Mouse (Mus musculus): ENCODE measurements around the gene Fen1. TPM values are rescaled to one million over a fixed set of nuclear protein-coding genes. Genes with fewer than 3 reads are reported as not detected.

Fen1 gene
- total RNA-seq, 2 experiments from 2014 or later: 4.5 to 4.7 TPM

DNA sequence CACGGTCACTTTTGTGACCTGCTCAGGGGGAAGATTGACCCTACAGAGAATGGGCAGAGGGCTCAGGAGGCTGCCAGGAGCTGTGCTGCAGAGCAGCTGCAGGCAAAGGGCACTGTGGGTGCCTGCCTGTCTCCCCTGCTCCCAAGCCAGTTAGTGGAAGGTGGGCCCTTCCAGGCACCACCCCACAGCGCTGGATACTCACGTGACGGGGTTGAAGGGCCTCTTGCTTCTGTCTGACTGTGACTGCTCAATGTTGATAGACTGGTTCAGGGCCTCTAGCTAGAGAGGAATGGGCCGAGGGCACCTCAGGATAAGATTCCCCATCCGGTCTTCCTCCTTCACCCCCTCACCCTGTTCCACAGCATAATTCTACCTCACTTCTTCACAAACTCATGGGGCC, 15.6 kb upstream of the Fen1 start:
- intact Hi-C loops (cut with DNase I): no loop called here
- no peak for DNase-seq (ENCODE audit: low spot score)

DNA sequence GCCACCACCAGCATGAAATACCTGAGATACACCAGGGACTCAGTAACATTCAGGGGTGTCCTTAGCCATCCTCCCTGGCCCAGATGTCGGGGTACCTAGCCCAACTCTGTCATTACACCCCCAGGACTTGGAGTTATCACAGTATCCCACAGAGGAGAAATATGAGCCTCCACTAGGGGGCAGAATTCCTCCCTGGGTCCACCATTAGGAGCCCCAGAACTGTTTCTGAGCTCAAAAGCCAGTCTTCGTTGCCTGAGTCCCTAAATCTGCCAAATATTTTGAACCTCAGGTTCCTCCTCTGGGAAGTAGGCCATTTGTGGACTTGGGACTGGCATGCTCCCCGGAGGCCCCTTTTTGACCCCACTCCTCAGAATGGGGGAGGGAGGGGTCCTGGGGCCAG, 15.1 kb upstream of the Fen1 start:
- intact Hi-C loops (cut with DNase I): no loop called here
- no peak for DNase-seq (ENCODE audit: low spot score)

DNA sequence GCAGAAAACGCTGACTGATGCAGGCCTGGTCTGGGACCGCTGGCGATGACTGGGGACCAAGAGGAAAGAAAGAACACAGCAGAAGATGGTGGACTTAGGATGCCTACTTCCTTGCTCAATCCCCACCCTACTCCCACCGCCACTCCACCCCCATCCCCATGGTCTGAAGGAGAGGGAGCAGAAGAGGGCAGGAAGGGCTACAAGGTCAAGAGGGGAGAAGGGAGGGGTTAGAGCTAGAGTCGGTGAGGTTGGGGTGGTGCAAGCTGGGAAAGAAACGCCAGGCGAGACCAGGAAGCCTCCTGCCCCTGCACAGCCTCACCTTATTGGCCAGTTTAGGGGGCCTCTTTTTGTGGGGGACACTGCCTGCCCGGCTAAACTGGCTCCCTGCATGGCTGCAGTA, 12.1 kb upstream of the Fen1 start:
- intact Hi-C loops (cut with DNase I): no loop called here
- DNase-seq (ENCODE audit: low spot score): no peak

DNA sequence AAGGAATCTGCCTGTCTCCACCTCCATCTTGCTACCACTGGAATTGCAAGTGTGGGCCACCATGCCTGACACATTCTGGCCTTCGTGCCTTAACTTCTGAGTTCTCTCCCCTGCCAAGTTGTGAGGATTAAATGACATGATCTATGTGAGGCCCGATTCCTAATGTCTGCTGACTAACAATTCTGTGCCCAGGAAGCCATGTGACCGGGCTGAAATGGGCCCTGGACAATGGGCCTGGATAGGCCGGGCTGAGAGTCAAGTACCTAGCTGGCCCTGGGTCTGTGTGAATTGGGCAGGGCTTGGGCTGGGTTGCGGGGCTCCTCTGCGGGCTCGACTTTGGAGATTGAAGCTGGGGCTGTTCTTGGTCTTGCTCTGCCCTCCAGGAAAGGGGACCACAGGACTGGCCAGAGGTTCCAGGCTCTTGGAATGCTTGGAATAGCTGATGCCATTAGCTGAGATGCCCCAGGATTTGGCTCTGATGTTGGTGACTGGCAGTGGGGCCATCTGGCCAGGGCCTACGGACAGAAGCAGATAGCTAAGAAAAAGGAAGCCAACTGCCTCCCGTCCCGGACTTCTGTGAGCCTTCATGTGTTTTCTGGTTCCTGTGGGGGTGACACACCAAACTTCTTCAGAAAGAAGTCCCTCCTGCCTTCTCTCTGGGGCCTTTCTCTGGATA, 10.0 kb upstream of the Fen1 start:
- no peak for DNase-seq (ENCODE audit: low spot score)
- intact Hi-C loops (cut with DNase I): no loop called here

DNA sequence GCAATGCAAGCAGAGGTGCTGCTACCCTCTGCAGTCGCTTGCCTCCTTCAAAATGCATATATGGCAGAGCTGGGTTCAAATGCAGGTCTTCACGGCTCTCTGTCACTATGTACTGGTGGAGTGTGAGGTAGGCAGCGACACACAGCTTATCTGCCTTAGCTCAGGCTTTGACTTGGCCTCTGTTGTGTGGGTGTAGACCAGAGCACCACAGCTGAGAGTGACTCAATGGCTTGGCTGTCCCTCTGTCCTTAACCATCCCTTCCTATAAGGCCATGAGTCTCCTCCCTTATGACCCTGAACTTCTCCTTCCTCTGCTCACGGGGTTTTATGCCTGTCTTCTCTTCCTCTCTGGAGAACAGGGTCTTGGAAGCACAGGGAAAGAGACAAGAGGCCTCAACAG, 6.9 kb upstream of the Fen1 start:
- intact Hi-C loops (cut with DNase I): no loop called here
- DNase-seq (ENCODE audit: low spot score): no peak

DNA sequence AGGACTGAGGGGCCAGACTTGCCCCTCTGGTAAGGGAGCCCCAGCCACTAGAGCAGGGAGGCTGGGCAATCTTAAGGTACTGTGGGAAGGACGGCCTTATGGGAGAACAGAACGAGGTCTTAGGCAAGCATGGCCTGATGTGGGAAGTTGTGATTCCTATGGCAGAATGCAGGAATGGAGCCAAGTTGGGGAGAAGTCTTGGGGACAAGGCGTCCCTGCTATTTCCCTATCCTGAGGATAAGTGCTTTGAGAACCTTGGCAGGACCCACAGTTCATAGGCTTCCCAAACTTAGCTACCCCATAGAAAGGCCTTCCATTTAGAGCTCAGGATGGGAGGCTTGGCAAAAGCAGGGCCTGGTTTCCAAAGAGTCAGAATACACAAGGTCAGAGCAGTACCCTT, 4.9 kb upstream of the Fen1 start:
- no peak for DNase-seq (ENCODE audit: low spot score)
- intact Hi-C loops (cut with DNase I): no loop called here

DNA sequence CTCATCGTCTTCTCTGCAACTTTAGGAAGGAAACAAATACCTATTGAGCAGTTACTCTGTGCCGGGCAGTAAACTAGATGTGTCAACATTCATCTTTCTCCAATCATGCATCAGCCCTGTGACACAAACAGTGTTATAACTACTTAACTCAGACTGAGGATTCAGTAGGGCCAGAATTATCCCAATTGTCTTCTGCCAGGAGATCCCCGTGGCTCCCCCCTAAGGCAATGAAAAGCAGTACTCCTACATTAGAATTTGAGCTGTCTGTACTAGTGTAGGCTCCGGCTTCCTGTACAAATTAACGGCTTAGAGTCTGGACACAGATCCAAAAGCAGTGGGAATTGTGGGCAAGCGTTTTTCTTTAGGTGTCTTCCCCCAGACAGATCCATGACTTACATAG, 1.1 kb upstream of the Fen1 start:
- intact Hi-C loops (cut with DNase I): no loop called here
- no peak for DNase-seq (ENCODE audit: low spot score)

DNA sequence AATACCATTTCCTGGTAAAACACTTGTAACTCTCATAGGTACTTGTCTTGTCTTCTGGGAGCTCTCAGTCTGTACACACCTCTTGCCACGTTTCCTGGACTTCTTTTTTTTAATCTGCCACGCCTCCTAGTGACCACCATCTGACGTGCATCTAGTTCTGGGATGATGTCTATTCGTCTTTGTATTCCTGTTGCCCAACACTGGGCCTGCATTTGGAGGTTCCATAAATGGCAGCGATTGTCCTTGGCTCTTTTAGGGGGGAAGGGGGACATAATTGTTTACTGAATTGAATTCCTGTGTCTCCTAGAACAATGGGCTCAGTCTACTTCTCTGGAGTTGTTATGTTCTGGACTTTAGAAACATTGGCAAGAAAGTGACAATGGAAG, 640 bp upstream of the Fen1 start:
- no peak for DNase-seq (ENCODE audit: low spot score)
- intact Hi-C loops (cut with DNase I): loop anchor here (5.0 kb wide), 1 partner anchor 292 kb away; no protein-coding TSS in a partner anchor

DNA sequence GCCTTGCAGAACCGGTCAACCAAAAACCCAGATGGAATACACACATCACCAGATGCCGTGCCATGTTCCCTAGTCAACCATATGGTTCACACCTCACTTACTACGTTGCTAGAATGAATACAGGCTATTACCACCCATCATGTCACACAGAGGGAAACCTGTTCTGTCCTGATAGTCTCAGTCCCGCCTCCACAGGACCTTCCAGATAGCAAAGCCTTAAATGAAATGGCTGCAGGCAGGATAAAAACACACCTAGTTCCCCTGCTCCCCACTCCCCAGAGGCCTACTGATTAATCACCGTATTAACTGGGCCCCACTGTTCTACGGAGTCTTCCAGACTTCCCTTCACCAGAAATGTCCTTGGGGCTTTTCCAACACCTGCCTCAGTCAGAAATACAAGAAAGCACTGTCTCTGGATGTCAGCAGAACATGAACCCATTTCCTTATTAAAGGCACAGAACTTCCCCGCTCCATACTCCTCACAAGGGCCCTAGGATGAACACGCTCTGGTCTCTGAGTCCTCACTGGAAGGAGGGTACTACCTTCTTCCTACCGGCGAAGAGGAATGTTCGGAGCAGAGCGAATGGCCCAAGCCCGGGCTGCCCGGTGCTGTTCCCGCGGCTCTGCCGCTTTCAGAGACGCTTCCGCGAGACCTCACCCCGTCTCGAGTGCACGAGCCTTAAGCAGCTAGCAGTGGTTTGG, 672 bp downstream of the Fen1 start:
- intact Hi-C loops (cut with DNase I): loop anchor here (5.0 kb wide), 1 partner anchor 291 kb away; no protein-coding TSS in a partner anchor
- DNase-seq (ENCODE audit: low spot score): no peak

DNA sequence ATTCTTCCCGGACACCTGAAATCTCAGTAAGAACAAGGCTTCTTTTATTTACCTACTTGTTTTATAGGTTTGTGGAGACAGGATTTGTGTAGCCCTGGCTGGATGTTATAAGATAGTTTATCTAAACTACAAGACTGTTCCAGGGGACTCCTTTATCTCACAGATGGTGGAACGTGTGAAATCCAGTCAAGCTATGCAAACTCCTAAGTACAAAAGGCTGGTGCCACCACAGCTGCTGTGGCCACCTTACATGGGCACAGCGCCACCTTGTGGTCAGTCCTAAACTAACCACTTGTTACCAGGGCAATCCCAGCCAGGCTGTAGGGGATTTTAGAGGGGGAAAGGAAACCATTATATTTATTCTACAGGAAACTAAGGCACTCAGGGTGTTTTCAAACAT, 5.2 kb downstream of the Fen1 start:
- intact Hi-C loops (cut with DNase I): loop anchor here (2.0 to 10.0 kb wide), 2 partner anchors 164 to 198 kb away; partner anchors contain the start of genes Best1 and Rab3il1
- no peak for DNase-seq (ENCODE audit: low spot score)

DNA sequence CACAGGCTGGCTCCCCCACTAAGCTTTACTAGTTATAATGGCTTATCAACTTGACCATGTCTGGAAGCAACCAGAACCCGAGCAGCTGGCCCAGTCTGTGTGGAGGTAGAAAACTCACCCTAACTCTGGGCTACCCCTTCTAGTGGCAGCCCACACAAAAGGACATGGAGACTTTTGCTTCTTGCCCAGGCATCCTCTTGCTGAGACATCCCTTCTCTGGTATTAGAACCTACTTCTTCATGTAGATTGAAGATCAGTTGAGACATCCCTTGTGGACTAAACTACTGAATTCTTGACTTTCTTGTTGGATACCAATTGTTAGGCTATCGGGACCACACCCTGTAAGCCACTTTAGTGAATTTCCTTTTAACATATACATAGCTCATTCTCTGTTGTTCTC, 5.7 kb downstream of the Fen1 start:
- intact Hi-C loops (cut with DNase I): loop anchor here (2.0 to 10.0 kb wide), 2 partner anchors 163 to 197 kb away; partner anchors contain the start of genes Best1 and Rab3il1
- no peak for DNase-seq (ENCODE audit: low spot score)

DNA sequence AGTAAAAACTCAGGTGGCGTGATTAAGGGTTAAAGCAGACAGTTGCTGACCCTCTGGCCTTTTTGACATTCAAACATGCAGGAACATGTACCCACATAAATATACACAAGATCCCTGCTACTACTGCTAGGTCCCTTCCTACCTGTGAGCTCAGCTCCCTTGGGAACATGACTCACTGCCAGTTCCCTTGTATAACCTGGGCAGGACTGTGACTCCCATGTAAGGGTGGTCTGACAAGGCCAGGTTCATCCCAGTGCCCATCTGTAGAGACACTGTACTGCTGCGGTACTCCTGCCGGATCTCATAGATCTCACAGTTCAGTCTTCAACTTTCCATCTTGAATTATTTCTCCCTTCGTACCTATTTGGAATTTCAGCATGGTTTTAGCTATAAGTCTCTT, 6.8 kb downstream of the Fen1 start:
- intact Hi-C loops (cut with DNase I): loop anchor here (10.0 kb wide), 1 partner anchor 162 kb away; no protein-coding TSS in a partner anchor
- DNase-seq (ENCODE audit: low spot score): no peak

DNA sequence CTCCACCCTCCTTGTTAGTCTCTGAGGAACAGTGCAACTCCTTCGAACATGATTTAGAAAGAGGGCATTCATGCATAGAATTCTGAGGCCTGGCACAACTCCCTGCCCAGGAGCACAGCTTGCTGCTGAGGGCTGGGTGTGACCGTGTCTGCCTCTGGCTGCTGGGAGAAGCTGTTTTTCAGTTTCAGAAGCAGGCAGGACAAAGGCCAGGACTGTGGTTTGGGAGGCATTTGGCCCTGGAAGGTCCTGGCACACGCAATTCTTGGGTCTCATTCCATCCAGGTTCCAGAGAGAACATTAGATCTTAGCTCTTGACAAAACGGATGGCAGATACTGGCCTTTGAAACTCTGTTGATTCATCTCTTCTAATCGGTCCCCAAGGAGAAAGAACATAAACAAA, 8.7 kb downstream of the Fen1 start:
- DNase-seq (ENCODE audit: low spot score): no peak
- intact Hi-C loops (cut with DNase I): loop anchor here (10.0 kb wide), 1 partner anchor 160 kb away; no protein-coding TSS in a partner anchor

DNA sequence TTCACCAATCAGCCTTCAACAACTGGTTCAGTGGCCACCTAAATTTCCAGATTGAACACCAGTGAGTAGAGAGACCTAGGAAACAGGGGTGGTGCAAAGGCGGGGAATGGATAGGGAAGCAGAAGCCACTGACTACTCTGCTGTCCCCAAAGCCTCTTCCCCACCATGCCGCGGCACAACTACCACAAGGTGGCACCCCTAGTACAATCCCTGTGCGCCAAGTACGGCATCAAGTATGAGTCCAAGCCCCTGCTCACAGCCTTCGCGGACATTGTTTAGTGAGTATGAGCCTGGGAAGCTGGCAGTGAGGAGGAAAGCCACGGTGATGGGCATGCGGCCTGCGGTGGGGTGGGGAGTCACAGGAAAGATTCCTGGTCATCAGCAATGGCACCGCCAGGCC, 9.6 kb downstream of the Fen1 start:
- DNase-seq (ENCODE audit: low spot score): no peak
- intact Hi-C loops (cut with DNase I): loop anchor here (10.0 kb wide), 1 partner anchor 160 kb away; no protein-coding TSS in a partner anchor

DNA sequence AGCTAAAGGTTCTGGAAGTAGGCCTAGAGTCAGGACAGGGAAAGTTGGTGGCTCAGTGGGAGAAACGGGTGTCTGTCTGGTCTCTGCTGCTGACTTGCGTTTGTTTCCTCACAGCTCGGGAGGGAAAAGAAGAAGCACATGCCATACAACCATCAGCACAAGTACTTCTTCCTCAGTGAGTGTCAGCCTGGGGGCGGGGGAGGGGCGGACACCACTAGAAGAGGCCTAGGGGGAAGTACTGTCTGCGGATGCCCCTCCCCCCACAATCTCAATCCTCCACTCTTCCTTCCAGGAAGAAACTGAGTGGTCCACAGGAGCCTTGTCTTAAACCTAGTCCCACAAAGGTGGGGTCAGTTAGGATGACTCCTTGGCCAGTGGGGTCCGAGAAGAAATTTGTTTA, 12.6 kb downstream of the Fen1 start:
- DNase-seq (ENCODE audit: low spot score): no peak
- intact Hi-C loops (cut with DNase I): loop anchor here (10.0 kb wide), 1 partner anchor 157 kb away; no protein-coding TSS in a partner anchor

DNA sequence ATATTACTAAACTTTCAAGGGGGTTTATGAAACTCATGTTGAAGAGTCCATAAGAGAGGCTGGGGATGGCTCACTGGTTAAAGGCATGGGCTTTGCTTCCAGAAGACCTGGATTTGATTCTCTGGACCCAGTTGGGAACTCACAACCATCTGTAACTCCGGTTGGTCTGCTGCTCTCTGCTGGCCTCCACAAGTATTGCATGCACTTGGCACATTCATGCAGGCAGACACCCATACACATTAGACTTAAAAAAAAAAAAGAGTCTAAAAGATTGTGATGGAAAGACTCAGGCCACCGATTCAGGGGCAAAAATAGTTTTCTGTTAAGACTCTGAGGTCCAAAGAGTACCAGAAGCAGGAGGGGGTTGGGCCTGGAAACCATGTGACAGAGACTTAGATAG, 13.2 kb downstream of the Fen1 start:
- DNase-seq (ENCODE audit: low spot score): peak; percentile 41
- intact Hi-C loops (cut with DNase I): loop anchor here (10.0 kb wide), 1 partner anchor 156 kb away; no protein-coding TSS in a partner anchor

DNA sequence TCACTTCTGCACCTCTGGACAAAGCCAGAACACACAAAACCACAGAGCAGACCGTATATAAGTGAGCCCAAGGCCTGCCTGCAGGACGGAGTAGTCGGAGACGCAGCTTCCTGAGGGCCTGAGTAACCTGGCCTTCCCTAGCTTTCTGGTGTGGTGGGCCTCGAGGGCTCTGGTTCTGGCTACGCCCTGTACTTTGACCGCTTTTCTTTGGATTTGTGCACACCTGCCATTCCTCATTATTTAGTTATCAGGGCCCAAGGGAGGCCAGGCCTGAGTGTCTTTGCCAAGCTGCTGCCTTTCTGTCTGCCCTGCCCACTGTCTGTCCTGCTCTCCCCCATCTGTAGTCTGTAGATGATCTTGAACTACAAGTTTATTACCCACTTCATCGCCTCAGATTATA, 14.0 kb downstream of the Fen1 start:
- DNase-seq (ENCODE audit: low spot score): no peak
- intact Hi-C loops (cut with DNase I): loop anchor here (10.0 kb wide), 1 partner anchor 155 kb away; no protein-coding TSS in a partner anchor

DNA sequence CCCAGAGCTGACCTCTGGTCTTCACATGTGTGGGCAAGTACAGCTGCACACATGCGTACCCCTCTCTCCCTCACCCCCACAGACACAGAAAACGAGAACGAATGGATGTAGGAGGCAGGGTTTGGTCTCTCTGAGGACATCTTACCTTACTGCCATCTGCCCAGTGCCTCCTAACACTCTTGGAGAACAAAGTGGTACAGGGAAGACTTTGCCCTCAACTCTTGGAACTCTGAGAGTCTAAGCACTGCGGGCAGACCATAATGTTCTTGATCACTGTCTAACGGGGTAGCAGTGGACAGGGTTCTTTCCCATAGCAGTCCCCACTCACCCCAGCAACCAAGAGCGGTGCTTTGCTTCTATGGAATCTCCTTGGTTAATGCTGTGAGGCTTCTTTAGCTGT, 14.9 kb downstream of the Fen1 start:
- DNase-seq (ENCODE audit: low spot score): no peak
- intact Hi-C loops (cut with DNase I): no loop called here

DNA sequence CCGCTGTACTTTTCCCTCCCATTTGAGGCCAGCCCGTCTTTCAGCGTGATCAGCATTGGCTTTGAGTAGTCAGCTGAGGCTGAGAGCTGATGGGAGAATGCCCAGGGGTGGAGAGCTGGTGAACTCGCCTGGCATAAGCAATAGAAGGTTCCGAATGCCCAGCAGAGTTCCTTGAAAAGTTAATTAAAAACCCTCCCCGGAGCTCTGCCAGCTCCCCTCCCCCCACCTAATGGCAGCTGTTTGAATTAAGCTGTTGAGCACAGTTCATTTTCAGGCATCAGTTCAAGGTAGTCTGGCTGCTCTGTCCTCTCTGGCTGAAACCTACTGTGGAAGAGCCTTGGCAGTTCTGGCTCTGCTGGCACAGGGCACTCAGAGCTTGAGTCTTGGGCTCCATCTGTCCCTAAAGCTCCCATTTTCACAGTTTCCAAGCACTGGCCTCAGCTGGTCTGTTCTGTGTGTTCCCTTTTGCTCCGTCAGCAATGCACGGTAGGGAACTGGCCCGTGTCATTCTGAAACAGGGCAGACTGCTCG, 15.6 kb downstream of the Fen1 start:
- DNase-seq (ENCODE audit: low spot score): no peak
- intact Hi-C loops (cut with DNase I): no loop called here

DNA sequence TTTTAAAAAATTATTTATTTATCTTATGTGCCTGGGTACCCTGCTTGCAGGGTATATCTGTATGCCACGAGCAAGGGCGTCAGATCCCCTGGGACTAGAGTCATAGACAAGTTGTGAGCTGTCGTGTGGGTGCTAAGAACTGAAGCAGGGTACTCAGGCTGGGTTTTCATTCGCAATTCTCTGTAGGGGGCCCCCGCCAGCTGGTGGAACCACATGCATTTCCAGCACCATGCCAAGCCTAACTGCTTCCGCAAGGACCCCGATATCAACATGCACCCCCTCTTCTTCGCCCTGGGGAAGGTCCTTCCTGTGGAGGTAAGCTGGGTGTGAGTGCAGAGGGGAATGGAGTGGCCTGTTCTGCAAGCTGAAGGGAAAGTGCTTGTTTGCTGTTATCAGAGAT, 17.4 kb downstream of the Fen1 start:
- intact Hi-C loops (cut with DNase I): no loop called here
- no peak for DNase-seq (ENCODE audit: low spot score)

DNA sequence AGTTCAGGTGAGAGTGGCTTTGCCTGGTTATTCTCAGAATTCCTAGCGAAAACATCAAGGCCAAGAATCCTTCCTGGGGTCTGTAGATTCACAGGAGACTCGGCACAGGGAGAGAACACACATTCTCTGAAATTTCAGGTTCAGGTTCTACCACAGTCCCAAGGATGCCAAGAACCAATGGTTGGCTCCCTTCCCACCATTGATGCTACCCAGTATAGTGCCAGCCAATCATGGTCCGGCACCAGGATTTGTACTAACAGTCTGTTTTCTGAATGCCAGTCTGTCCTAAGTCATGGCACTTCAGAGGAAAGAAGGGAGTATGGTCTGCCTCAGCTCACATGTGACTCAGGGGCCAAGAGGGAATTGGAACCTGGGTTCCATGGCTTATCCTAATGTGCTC, 18.1 kb downstream of the Fen1 start:
- DNase-seq (ENCODE audit: low spot score): no peak
- intact Hi-C loops (cut with DNase I): no loop called here
